Mouse (Mus musculus) layer of hippocampus, adult 18-20 months (tissue): ENCODE measurements around the gene Ceacam20. TPM values are rescaled to one million over a fixed set of nuclear protein-coding genes. Genes with fewer than 3 reads are reported as not detected.
"Not testable (repeated sequence)": the region's sequence is repeated elsewhere in the genome, so short reads cannot be mapped to it uniquely, and the experiment has no call there.

Experiments used
- DNase-seq, 2 experiments: peaks; one replicate each; pipeline ENCODE4 v3.0.0; 2022; ENCODE audit warnings: low spot score in 2 of 2
- total RNA-seq, 2 experiments: library from RNA; stranded (reverse); gene quantifications; 2 replicates each; pipeline ENCODE4 v1.2.3; 2021

Ceacam20 gene
- total RNA-seq, 2 experiments from 2014 or later, result not detected

- no peak for DNase-seq
Observed at GRCm38 (mm10) chr7:19948956-19949355, 16.3 kb upstream of the Ceacam20 start.

- no peak for DNase-seq
Observed at GRCm38 (mm10) chr7:19949996-19950395, 15.2 kb upstream of the Ceacam20 start.

DNA sequence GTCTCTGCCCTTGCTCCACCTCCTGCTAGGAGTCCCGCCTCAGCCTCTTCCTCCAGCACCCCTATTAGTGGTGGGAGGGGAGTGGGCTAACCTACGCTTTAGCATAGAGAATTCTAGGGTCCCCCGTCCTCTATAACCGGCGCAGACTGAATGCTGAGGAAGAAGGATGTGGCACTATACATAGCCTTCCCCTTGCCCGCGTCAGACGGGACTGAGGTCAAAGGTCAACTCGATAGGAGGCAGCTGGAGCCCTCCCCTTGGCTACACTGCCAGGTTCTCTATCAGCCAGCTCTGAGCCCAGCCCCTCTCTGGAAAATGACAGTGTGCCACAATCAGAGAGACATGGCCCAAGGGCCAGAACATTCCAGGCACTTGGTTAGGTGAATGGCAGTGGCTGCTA is 14.6 kb upstream of the Ceacam20 start, which contains the start of gene Igsf23:
Gene Igsf23, minus strand, starts transcription at position 168 of the 400 bp plus-strand sequence.
- no peak for DNase-seq

- DNase-seq, result no peak
Observed at GRCm38 (mm10) chr7:19952320-19952986, 12.8 kb upstream of the Ceacam20 start.

GRCm38 (mm10) chr7:19953054-19953453 is 12.2 kb upstream of the Ceacam20 start:
- DNase-seq, result no peak

- DNase-seq, result no peak
Observed at GRCm38 (mm10) chr7:19955861-19956260, 9.4 kb upstream of the Ceacam20 start.

- DNase-seq, result peak; percentile 77 to 95
Observed at GRCm38 (mm10) chr7:19956341-19956781, 8.9 kb upstream of the Ceacam20 start.

DNA sequence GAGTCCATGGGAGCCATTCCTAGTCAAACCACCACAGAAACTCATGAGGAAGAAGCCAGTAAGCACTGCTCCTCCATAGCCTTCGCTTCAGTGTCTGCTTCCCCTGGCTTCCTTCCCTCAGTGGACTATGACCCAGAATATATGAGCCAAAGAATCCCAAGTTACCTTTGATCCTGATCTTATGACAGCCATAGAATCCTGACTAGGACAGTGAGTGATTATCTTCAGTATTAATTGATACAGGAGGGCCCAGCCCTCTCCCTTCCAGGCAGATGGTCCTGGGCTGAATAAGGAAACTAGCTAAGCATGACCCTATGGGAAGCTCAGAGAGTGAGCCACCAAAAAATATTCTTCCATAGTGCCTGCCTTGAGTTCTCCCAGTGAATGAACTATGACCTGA is 2.8 kb upstream of the Ceacam20 start:
- DNase-seq, result no peak

DNA sequence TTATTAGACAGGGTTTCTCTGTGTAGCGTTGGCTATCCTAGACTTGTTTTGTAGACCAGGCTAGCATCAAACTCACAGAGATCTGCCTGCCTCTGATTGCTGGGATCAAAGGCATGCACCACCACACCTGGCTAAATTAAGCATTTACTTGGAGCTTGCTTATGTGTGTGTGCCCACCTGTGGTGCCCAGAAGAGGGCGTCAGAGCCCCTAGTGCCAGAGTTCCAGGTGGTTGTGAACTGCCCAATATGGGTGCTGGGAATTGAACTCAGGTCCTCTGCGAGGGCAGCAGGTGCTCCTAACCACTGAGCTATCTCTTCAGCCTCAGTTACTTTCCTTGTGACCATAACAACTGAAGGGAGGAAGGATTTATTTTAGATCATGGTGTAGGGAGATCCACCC is 3.9 kb downstream of the Ceacam20 start:
- DNase-seq, result no peak

DNA sequence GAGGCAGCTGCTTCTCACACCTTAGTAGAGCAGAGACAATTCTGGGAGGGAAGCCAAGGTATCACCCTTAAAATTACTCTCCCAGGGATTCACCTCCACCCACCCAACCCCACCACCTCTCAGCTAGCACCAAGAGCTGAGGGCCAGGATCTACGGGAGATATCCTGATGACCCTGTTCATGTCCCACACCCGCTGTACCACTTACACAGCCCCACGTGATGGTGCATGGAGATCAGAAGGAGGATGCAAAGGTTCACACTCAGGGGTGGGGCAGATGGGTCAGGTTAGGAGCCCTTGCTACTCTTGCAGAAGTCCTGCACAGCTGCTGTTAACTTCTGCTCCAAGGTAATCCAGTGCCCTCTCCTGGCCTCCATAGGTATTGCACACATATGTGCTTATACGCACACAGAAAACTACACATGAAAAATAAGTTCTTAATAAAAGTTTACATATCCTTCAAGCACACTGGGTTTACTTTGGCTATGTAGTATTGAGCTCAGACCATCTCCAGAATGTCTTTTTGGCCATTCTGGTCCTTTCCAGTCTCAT is 4.4 kb downstream of the Ceacam20 start:
- DNase-seq, result no peak

DNA sequence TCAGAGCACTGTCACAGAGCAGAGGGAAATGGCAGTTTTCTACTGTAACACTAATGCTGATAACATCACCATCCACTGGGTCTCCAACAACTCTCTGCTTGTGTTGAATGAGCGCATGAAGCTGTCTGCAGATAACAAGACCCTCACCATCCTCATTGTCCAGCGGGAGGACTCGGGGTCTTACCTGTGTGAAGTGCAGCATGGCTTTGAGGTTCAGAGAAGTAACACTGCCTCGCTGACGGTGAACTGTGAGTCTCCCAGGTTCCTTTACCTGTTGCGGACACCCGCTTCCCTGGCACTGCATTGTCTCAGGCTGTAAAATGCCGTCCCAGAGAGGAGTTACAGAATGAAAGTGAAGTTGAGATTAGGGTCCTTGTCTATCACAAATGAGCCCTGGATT is 5.0 kb downstream of the Ceacam20 start:
- DNase-seq, result no peak

DNA sequence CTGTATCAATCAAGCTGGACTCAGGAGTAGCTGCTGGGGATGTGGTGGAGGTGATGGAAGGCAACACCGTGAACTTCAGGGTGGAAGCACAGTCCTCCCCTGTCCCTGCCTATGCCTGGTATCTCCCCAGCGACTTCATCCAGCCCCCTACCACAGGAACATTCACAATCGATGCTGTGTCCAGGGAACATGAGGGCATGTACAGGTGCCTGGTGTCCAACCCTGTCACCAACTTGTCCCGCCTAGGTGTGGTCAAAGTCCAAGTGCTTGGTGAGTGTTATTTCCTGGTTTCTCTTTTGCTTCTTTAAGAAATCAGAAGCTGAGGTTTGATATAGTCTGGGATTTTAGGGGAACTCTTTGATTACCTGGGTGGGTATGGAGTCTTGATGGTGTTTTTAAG is 6.3 kb downstream of the Ceacam20 start:
- no peak for DNase-seq

GRCm38 (mm10) chr7:19991165-19991564 is 26.0 kb downstream of the Ceacam20 start, which contains the start of gene Nlrp9b:
TSS of gene Nlrp9b (plus strand) at chr7:19991465.
- DNase-seq, result not testable (repeated sequence)

DNA sequence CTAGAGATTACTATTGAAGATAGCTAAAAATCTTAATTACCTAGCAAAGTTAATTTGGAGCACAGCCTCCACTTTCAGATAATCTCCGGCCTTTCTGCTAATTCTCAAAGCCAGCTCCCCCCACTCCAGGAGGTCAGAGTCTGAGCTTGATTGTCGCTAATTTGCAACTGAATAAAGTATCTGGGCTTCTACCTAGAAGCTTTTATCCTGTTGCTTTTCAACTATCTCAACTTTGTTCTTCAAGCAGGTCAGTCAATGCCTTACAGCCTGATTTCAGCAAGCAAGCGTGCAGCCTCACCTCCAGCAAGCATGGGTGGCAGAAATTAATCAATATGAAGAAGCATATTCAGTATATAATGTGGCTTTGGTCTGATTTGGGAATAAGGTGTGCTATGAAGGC is 31.5 kb downstream of the Ceacam20 start:
- not testable (repeated sequence) for DNase-seq

DNA sequence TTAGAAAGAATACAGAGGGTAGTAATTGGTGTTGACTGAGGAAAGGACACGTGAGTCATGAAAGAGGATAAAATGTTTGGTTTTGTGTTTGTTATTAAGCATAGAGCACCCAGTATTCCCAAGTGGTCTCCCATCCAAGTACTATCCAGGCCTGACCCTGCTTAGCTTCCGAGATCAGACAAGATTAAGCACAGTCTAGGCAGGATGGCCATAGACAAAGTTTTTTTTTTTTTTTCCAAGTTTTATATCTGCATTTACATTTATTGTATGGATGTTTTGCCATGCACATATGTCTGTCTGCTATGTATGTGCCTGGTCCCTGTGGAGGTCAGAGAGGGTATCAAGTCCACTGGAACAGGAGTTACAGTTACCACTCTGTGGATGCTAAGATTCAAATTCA is 44.8 kb downstream of the Ceacam20 start:
- no peak for DNase-seq

Other genes starting within 250 kb of the Ceacam20 start
- 100 to 1,000 TPM; 110 to 114 TPM for gene Tomm40, start 250.0 kb upstream of the Ceacam20 start, total RNA-seq
- 1 to 10 TPM; 5.0 to 5.1 TPM for gene Nectin2, start 214.9 kb upstream of the Ceacam20 start, total RNA-seq
- 10 to 100 TPM; 12.4 to 12.9 TPM for gene Bcam, start 194.4 kb upstream of the Ceacam20 start, total RNA-seq
- not detected for gene Cblc, start 168.6 kb upstream of the Ceacam20 start, total RNA-seq
- gene Bcl3, start 142.6 kb upstream of the Ceacam20 start, total RNA-seq, result 1 to 10 TPM in 1 of 2 experiments, under 1 TPM in 1; 0.27 to 1.1 TPM
- gene Gm19345, start 113.4 kb upstream of the Ceacam20 start, total RNA-seq, result 1 to 10 TPM; 1.2 to 2.3 TPM
- gene Ceacam16, start 104.1 kb upstream of the Ceacam20 start, total RNA-seq, result not detected
- gene Ceacam19, start 77.4 kb upstream of the Ceacam20 start, total RNA-seq, result not detected
- 10 to 100 TPM; 12.4 to 12.8 TPM for gene Pvr, start 44.3 kb upstream of the Ceacam20 start, total RNA-seq
- not detected for gene Igsf23, start 14.7 kb upstream of the Ceacam20 start, total RNA-seq
- not detected for gene Nlrp9b, start 26.1 kb downstream of the Ceacam20 start, total RNA-seq
- gene Vmn1r91, start 134.3 kb downstream of the Ceacam20 start, total RNA-seq, result not detected
- not detected for gene Gm16442, start 157.2 kb downstream of the Ceacam20 start, total RNA-seq
- not detected for gene Vmn1r93, start 173.7 kb downstream of the Ceacam20 start, total RNA-seq
- not detected for gene Vmn1r94, start 203.0 kb downstream of the Ceacam20 start, total RNA-seq
- not detected for gene Vmn1r95, start 228.3 kb downstream of the Ceacam20 start, total RNA-seq
- not detected for gene Gm6164, start 240.2 kb downstream of the Ceacam20 start, total RNA-seq